Mouse (Mus musculus): Measurements from ENCODE around the gene Otulinl. TPM values are rescaled to one million over a fixed set of nuclear protein-coding genes. Genes with fewer than 3 reads are reported as not detected.

Gene Otulinl
- total RNA-seq, 2 experiments from 2014 or later, result 28.5 to 29.2 TPM

GRCm38 (mm10) chr15:27683206-27683605, 1.8 kb upstream of the Otulinl start:
- no peak for DNase-seq (ENCODE audit: extremely low spot score in 1 of 2, low spot score in 1 of 2)

- DNase-seq (ENCODE audit: extremely low spot score in 1 of 2, low spot score in 1 of 2), result no peak
These were observed 1.2 kb upstream of the Otulinl start for GRCm38 (mm10) chr15:27682619-27683018.

GRCm38 (mm10) chr15:27680997-27681396, 382 bp downstream of the Otulinl start:
- no peak for DNase-seq (ENCODE audit: extremely low spot score in 1 of 2, low spot score in 1 of 2)

- DNase-seq (ENCODE audit: extremely low spot score in 1 of 2, low spot score in 1 of 2), result no peak
These were observed 2.9 kb downstream of the Otulinl start for GRCm38 (mm10) chr15:27678511-27678910.

- no peak for DNase-seq (ENCODE audit: extremely low spot score in 1 of 2, low spot score in 1 of 2)
These were observed 3.6 kb downstream of the Otulinl start for GRCm38 (mm10) chr15:27677801-27678200.

GRCm38 (mm10) chr15:27676211-27676610, 5.2 kb downstream of the Otulinl start:
- no peak for DNase-seq (ENCODE audit: extremely low spot score in 1 of 2, low spot score in 1 of 2)

GRCm38 (mm10) chr15:27675122-27675521, 6.3 kb downstream of the Otulinl start:
- no peak for DNase-seq (ENCODE audit: extremely low spot score in 1 of 2, low spot score in 1 of 2)

GRCm38 (mm10) chr15:27674041-27674440, 7.3 kb downstream of the Otulinl start:
- DNase-seq (ENCODE audit: extremely low spot score in 1 of 2, low spot score in 1 of 2), result no peak

GRCm38 (mm10) chr15:27673151-27673550, 8.2 kb downstream of the Otulinl start:
- DNase-seq (ENCODE audit: extremely low spot score in 1 of 2, low spot score in 1 of 2), result no peak

GRCm38 (mm10) chr15:27672259-27672658, 9.1 kb downstream of the Otulinl start:
- no peak for DNase-seq (ENCODE audit: extremely low spot score in 1 of 2, low spot score in 1 of 2)

GRCm38 (mm10) chr15:27671612-27672245, 9.7 kb downstream of the Otulinl start:
- no peak for DNase-seq (ENCODE audit: extremely low spot score in 1 of 2, low spot score in 1 of 2)

- DNase-seq (ENCODE audit: extremely low spot score in 1 of 2, low spot score in 1 of 2), result no peak
These were observed 10.7 kb downstream of the Otulinl start for GRCm38 (mm10) chr15:27670708-27671107.

- DNase-seq (ENCODE audit: extremely low spot score in 1 of 2, low spot score in 1 of 2), result no peak
These were observed 11.4 kb downstream of the Otulinl start for GRCm38 (mm10) chr15:27669931-27670411.

GRCm38 (mm10) chr15:27669276-27669675, 12.1 kb downstream of the Otulinl start:
- DNase-seq (ENCODE audit: extremely low spot score in 1 of 2, low spot score in 1 of 2), result no peak

GRCm38 (mm10) chr15:27668557-27668956, 12.8 kb downstream of the Otulinl start:
- DNase-seq (ENCODE audit: extremely low spot score in 1 of 2, low spot score in 1 of 2), result no peak

- DNase-seq (ENCODE audit: extremely low spot score in 1 of 2, low spot score in 1 of 2), result no peak
These were observed 13.3 kb downstream of the Otulinl start for GRCm38 (mm10) chr15:27668001-27668461.

- DNase-seq (ENCODE audit: extremely low spot score in 1 of 2, low spot score in 1 of 2), result no peak
These were observed 14.4 kb downstream of the Otulinl start for GRCm38 (mm10) chr15:27666911-27667539.

GRCm38 (mm10) chr15:27665392-27665911, 15.9 kb downstream of the Otulinl start:
- DNase-seq (ENCODE audit: extremely low spot score in 1 of 2, low spot score in 1 of 2), result peak in 1 of 2 experiments; percentile 26

- no peak for DNase-seq (ENCODE audit: extremely low spot score in 1 of 2, low spot score in 1 of 2)
These were observed 17.3 kb downstream of the Otulinl start for GRCm38 (mm10) chr15:27664126-27664525.

- no peak for DNase-seq (ENCODE audit: extremely low spot score in 1 of 2, low spot score in 1 of 2)
These were observed 18.7 kb downstream of the Otulinl start for GRCm38 (mm10) chr15:27662699-27663098.

- no peak for DNase-seq (ENCODE audit: extremely low spot score in 1 of 2, low spot score in 1 of 2)
These were observed 19.7 kb downstream of the Otulinl start for GRCm38 (mm10) chr15:27661696-27662095.

All from layer of hippocampus, postnatal 25 days (tissue).